Mouse (Mus musculus) mesoderm, embryonic 11.5 days (tissue): ENCODE results near the gene Abcc12.

Source experiments
- DNase-seq: peaks from one replicate; pipeline ENCODE4 v3.0.0-alpha.2; 2012; ENCODE audit warnings: low read depth, low spot score

Abcc12 gene

DNA sequence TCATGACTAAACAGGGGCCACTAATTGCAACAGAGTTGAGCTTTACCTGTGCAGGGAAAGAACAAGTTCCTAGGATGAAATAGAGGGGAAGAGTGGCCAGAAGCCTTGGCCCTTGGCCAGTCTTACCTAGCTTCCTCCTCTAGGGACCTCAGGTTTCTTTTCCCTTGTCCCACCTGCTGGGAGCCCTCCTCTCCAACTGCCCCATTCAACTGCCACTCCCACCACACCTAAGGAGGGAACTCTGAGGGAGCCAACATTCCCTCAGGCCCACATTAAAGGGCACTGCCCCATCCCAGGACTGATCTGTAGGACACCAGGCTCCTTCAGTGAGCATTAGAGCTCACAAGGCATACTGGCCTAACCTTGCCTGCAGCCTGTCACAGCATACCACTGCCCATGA is at the start of gene Abcc12:
TSS of gene Abcc12 (minus strand) at position 229 of the 400 bp plus-strand sequence.
- no peak for DNase-seq

DNA sequence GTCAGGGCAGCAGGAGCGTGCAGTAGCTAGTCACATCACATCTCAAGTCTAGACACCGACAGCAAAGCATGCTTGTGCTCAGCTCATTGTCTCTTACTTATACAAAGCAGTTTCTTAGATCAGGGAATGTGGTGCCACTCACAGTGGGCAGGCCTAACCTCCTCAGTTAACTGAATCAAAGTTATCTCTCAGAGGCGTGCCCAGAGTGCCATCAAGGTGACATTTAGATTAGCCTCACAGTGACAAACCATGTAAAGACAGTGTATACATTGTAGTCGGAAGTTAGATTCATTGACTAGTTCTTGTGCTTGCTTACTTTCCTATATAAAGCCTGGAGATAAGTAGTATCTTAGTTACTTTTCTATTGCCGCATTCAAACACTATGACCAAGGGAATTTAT is 49.7 kb upstream of the Abcc12 start:
- no peak for DNase-seq

DNA sequence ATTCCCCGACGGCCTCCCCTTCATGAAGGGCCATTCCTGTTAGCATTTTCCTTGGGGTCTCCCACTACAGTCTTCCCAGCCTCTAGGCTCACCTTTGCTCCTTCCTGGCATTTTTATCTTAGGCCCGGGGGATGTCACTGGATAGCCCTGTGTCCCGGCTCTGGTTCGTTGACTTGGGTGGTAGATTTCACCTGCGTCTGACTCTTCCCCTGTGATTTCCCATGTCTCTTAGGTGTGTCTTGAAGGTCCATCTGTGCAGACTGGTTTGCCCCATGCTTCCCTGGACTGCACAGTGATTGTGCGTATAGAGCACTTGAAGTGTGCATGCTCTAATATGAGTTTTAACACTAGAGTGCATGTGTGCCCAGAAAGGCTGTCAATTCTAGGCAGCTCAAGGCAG is 44.4 kb upstream of the Abcc12 start:
- no peak for DNase-seq

DNA sequence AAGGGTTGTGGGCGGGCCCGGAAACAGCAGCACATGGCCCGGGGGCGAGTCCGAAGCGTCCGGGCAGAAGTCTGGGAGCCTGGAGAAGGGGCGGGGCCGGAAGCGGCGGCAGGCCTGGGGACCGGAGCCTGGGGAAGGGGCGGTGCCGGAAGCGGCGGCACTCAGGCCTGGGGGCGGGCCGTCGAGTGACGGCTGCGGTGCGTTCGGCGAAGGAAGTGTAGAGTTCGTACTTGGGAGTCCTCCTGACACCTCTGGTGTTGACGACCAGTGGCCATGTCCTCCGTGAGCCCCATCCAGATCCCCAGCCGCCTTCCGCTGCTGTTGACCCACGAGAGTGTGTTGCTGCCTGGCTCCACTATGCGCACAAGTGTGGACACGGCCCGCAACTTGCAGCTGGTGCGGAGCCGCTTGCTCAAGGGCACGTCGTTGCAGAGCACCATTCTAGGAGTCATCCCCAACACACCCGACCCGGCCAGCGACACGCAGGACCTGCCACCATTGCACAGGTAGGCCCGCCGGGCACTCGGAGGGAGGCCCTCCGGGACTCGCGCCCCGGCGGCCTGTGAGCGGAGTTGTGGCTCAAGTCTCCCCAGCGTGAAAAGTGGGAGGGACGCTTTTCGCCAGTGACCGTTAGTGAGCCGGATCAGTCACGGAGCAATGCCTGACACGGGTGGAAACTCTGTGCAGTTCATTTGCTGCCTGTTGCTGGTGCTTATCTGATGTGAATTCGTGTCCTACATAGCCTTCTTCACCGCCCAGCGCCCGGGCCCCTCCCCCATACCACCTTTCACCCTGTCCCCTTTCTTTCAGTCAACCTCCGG is 43.6 kb upstream of the Abcc12 start, which contains the start of gene Lonp2:
TSS of gene Lonp2 (plus strand) at position 133 of the 821 bp plus-strand sequence.
- peak; percentile 96 for DNase-seq

DNA sequence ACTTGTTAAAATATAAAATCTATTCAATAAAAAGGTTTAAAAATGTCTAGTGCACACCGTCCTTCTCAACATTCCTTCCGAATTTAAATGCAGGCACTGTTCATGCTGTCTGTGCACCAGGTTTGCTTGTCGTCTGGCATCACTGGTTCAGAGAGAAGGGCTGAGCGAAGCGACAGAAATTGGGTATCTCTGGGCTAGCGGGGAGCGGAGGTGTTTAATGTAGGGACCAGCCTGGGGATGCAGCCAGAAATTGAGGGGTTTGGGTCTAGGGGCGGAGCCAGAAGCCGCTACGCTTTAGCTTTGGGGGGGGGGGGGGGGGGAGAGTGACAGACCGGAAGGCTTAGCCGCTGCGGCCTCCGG is 43.0 kb upstream of the Abcc12 start:
- DNase-seq, result no peak

DNA sequence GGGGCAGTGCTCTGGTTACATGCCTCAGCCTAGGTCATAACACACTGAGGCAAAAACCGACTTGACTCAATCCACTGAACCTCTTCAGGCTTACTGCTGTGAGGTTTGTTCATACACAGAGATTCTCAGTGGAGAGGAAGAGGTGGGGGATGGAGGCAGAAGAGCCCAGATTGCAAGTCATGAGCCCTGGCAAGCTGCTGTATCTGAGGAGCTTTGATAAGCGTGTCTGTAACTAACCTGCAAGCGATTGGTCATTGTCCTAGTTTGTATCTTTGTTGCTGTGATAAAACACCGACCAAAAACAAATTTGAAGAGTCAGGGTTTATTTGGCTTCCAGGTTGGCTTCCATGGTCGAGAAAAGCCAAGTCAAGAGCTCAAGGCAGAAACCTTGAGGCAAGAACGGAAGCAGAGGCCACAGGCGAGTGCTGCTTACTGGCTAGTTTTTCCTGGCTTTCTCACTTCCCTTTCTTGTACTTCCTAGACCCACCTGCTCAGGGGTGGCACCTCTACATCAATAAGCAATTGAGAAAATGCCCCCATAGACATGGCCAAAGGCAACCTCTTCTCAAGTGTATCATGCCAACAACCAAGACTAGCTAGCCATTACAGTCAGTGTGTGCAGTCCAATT is 37.4 kb upstream of the Abcc12 start:
- no peak for DNase-seq

DNA sequence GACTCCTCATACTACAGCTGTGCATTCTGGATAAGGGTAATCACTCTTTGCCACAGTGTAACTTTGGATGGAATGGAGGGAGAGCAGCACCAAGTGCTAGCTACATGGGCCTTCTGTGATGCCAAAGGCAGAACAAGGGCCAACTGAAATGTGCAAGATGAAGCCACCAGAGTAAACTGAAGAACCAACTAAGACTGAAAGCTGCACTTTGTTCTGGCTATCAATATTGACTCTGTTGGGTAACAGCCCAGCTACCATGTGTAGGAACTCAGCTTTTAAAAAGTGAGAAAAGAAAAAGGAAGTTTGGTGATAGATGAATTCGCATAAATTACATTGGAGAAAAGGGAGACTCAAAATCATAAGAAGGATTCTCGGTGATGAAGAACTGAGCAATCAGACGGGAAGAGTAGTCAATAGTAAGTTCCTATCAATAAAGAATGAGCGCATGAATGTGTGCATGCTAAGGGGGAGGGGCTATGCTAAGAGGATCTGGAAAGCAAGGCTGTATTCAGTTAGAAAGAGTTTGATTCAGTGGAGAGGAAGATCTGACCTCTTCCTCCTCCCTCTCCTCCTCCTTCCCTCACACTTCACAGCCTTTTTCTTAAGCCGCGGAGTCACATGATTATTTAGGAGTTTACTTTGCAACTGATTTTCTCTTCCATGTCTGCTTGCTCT is 34.7 kb upstream of the Abcc12 start:
- no peak for DNase-seq

DNA sequence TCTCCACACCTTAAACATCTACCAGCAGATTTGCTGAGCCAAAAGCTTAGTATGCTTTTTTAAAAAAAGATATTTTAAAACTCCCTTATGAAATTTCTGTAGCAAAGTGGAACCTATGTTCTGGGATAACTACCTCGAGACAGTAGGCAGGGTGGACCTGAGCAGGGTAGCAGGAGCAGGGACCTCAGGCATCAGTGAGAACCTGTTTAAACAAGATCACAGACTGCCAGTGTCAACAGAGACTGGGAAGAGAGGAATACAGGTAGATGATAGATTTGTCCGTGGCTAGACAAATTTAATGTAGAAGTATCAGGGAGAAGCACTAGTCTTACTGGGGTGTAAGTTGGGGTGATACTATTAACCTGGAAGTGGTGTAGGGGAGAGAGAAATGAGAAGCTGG is 33.3 kb upstream of the Abcc12 start:
- no peak for DNase-seq

DNA sequence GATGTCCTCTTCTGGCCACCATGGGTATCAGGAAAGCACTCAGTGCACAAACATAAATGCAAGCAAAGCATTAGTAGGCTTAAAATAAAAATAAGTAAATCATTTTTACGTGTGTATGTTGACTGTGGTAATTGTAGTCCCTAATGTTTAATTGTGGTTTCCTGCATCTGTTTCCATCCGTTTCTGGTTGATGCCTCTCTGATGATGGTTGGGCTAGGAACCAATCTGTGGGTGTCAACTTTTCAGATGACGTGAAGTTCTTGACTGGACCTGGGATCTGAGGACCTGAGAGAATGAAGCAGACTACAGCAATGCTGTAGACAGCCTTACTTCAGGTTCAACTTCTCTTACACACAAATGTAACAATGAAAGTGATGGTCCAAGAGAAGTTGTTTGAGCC is 24.2 kb upstream of the Abcc12 start:
- no peak for DNase-seq

DNA sequence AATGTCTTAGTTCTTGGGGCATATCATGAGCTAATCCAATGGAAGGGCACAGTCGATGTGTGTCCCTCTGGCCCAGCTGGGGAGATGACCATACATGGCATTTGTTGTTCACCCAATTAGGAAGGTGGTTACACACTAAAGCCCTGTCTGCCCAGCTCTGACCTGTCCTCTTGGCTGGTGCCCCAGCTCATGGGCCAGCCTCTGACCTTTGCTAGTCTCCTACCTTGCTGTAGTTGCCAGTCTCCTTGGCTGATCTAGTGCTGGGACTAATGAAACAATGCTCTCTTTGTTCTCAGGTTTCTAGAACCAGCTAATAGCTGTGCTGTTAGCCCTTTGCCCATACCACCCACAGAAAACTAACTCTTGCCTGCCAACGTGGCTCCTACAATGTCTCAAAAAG is 22.7 kb upstream of the Abcc12 start:
- DNase-seq, result no peak

DNA sequence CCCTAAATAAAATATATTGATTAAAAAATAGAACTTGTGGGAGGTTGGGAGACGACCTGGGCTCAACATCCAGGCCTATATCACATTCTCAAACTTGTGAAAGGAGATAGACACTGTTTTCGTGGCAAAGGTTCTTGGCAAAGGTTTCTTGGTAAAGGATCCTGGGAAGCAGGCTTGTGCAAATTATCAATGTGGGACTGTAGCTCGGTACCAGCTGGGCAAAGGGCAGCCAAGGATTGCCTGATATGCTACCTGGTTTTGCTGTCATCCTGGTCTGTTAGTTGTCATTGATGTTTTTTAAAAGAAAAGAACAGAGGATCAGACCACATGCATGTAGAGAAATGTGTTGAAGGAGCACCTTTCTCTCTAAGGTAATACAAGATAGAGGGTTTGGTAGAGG is 19.8 kb upstream of the Abcc12 start:
- DNase-seq, result no peak

DNA sequence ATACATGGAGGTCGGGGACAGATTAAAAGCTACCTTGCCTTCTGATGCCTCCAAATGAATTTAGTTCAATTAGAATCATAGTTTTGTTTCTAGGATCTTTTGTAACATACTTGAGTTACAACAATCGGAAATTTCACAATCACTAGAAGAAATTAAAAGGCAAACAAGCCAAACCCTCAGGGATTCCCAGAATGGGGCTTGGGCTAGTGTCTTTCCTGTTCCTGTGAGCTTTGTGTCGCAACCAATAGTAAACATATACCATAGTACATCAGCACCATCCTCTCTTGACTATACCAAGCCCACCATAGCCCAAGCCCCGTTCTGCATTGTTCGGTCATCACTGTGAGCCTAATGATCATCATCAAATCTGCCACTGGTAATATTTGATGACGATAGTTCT is 18.8 kb upstream of the Abcc12 start:
- DNase-seq, result no peak

DNA sequence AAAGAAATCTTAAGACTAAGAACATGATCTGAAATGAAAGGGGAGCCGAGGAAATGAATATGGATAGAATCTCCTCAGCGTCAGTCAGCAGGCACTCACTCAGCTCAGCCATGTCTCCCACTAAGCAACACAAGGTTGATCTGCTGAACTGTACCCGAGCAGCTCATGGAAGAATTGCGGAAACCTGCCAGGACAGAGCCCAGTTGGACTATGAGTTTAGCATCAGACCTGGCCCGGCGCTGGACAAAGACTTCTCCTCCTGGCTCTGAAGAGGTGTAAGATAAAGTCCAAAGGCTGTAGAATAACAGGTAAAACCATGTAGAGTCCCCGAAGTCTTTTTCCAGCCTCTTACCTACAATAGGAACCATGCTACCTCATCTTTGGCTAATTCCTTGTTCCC is 17.2 kb upstream of the Abcc12 start:
- DNase-seq, result no peak

DNA sequence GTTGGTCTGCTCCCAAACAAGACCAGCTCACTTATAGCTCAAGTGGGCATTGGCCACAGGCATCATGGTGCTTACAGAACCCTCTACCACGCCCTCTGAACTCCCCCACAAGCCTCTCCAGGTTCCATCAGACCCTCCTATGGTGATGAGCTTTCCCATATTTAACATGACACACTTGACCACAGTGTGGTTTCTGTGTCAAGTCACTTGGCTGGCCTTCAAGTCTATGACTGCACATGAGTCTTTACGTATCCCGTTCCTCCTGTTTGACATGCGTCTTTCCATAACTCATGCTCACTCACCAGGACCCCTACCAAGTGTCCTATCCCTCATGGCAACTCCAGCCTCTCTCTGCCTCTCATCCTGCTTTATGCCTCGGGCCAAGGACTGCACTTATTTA is 15.2 kb upstream of the Abcc12 start:
- DNase-seq, result no peak

DNA sequence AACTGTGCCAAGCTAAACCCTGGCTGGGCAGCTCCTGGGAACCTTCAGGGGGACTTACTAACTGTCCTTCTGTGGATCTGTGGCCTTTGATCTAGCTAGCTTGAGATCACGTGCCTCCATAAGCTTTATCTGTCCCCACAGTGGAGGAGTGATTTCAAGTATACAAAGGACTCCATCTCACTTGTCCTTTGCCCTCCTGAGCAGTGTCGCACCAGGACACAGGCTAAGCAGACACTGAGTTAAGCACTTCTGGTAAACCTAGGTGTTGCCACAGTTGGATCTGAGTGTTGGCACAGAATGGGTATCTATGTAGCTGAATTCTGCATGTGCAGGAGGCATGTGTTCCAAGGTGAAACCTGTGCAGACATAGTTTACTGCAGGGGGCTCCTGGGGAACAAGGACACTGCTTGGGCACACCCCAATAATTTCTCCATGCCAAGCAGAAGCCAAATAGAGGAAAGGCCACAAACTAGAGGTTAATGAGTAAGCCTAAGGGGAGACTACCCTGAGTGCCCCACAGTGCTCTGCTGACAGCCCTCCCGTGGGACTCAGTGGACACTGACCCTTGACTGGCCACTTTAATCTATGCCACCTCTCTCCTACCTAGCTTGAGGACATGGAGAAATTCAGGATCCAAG is 13.8 kb upstream of the Abcc12 start:
- no peak for DNase-seq

DNA sequence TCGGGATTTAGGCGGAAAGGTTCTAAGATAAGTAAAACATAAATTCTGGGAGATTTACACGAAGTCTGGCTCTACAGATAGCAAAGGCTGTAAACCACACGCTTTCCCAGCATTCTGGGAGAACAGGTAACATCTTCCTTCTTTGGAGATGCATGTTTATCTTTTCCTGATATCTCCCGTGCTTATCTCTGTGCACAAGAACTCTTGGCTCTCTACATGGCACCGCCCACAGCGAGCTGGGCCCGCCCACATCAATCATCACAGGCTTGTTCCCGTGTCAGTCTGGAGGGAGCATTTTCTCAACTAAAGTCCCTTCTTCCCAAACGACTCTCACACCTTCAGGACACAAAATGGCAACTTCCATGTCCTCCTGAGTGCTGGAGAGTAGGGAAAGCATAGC is 12.6 kb upstream of the Abcc12 start:
- no peak for DNase-seq

DNA sequence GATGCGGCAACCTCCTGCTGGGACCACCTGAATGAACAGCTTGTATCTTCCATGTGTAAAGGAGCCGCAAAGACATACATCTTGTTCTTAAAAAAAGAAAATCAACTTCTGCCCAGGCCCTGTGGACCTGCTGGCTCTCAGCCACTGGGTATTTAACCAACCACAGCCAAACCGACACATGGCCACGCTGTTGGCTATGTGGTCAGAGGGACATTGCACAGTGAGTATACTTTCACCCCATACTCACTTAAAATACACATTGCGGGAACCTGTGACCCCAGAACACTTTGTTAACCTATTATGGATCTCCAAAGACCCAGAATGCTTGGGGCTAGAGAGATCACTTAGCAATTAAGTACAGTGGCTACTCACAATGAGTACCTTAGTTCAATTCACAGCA is 7.9 kb upstream of the Abcc12 start:
- DNase-seq, result no peak

DNA sequence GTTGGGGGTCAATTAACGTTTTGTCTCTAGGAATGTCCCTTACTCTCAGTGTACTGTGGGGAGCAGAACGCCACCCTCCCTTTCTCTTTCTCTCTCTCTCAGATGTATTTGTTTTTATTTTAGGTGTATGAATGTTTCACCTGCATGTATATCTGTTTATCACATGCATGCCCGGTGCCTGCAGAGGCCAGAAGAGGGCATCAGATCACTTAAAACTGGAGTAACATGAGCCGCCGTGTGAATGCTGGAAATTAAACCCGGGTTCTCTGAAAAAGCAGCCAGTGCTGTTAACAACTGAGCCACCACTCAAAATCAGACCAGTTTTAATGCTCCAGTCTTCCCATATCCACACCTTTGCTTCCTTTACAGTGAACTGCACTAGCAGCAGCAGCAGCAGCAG is 6.2 kb upstream of the Abcc12 start:
- no peak for DNase-seq

DNA sequence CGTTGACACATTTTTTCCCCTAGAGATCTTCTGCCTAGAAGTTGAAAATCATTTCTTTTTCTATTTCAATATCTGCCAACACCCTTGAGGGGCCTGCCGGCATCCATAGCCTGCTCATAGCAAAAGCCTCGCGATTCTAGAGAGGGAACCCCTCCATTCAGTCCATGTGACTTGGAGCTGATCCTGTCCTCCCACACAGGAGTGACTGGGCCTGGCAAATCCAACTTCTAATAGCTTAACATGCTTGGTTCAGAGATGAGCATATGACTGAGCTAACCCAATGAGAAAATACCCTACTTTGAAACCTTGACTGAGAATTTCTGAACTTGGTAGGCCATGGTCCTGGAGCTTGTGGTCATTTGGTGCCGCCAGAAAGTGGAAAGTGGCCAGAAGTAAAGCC is 5.6 kb upstream of the Abcc12 start:
- no peak for DNase-seq

DNA sequence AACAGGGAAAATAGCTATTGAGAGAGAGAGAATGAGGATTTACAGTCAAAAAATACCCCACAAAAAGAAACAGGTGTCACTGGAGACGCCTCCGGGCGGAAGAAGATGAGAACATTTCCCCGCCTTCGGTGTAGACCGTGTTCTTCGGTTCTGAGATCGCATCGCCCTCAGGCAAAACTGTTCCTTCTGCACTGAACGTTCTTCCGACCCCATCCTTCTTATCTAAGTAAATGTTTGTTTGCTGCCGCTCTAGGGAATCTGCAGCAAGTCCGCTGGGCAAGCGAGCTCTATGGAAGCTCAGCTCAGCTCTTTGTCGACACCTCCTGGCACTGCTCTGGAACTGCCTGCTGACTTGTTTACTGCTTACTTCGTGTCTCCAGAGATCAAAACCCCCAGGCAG is 5.0 kb upstream of the Abcc12 start:
- peak; percentile 88 for DNase-seq

DNA sequence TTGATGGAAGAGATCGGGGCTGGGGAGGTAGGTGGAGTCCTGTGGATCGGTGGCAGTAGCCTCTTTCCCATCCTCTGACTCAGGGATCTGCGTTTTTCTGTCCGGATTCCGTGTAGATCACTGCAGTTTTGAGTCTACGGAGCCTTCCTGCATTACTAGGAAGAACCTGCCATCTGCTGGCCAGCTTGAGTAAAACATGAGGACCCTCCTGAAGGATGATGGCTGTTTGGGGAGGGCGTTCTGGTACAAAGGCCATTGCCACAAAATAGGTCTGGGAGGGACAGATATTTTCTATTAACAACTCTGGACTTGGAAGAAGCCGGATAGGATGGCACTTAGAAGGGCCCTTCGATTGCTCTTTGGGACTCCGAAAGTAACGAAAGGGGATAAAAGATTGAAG is 4.6 kb upstream of the Abcc12 start:
- DNase-seq, result peak; percentile 92

DNA sequence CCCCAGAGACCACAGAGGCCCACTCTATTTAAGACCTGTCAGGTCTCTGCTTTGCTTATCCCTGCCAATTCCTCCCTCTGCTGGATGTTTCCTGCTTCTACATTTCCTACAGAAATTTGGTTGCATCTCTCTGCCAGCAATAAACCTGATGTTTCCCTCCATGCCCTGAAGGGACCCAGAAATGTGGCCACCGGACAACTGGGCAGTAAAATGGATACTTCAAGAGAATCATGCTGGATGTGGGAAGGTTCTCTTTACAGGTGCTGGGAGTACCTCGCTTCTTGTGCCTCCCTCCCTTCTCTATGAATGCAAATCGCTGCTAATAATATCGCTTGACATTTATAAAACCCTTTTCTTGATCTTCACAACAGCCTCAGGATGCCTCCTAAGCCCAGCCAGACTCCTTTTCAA is 1.4 kb upstream of the Abcc12 start:
- DNase-seq, result no peak
